Mouse (Mus musculus) small intestine, adult 2 months (tissue): ENCODE measurements at regions not wholly inside any gene's neighbourhood (a gene's known extent, or its start where the extent isn't known, plus 50 kb on each side); places are given as distances from the start of the nearest gene placed in this dataset.

ENCODE experiments used
- CTCF ChIP-seq: fragments of 200-500 bp; IDR thresholded peaks from 2 replicates; pipeline ENCODE4 v1.5.1; 2012; ENCODE audit warnings: low read depth, mild to moderate bottlenecking, control low read depth, inconsistent platforms, low read length, moderate library complexity, mixed read lengths; ENCODE audit not compliant: insufficient replicate concordance, insufficient read length; ENCODE audit errors: extremely low read depth
- POLR2A ChIP-seq: fragments of 200-500 bp; IDR thresholded peaks from 2 replicates; pipeline ENCODE4 v1.6.1; 2012; ENCODE audit warnings: low read depth, mild to moderate bottlenecking, control low read depth, inconsistent platforms, low read length, moderate library complexity

GRCm38 (mm10) chr2:123409075-123409474 lies 644.0 kb downstream of the Sqor start:
- no peak for TF ChIP-seq POLR2A
- TF ChIP-seq CTCF, result no peak
